Mouse (Mus musculus) myocyte (in vitro differentiated cells): Measurements from ENCODE around the gene Akr1b7. TPM values are rescaled to one million over a fixed set of nuclear protein-coding genes. Genes with fewer than 3 reads are reported as not detected.
A peak's percentile ranks its signal among the peaks of the same experiment; 100 is the strongest.

ENCODE experiments used
- H3K27me3 ChIP-seq: one replicate; pipeline ENCODE4 v1.6.1; 2011; ENCODE audit not compliant: control insufficient read depth, insufficient read depth, insufficient read length
- H3K36me3 ChIP-seq: one replicate; pipeline ENCODE4 v1.6.1; 2011; ENCODE audit not compliant: control insufficient read depth, insufficient read depth
- H3K4me2 ChIP-seq: one replicate; pipeline ENCODE4 v1.6.1; 2011; ENCODE audit warnings: low read depth, control low read depth
- H3K4me3 ChIP-seq: one replicate; pipeline ENCODE4 v1.5.1; 2011; ENCODE audit warnings: mild to moderate bottlenecking, control low read depth, moderate library complexity
- H3K79me2 ChIP-seq: one replicate; pipeline ENCODE4 v1.6.1; 2011; ENCODE audit not compliant: control insufficient read depth, insufficient read depth
- H3ac ChIP-seq: one replicate; pipeline ENCODE4 v1.6.1; 2011; ENCODE audit not compliant: control insufficient read depth, insufficient read length
- CEBPB ChIP-seq: IDR thresholded peaks from 2 replicates; pipeline ENCODE4 v1.6.1; 2011; ENCODE audit warnings: mild to moderate bottlenecking, moderate library complexity; ENCODE audit not compliant: poor library complexity, insufficient read depth, severe bottlenecking
- E2F4 ChIP-seq: IDR thresholded peaks from one replicate; pipeline ENCODE4 v1.6.1; 2011; ENCODE audit warnings: mild to moderate bottlenecking, control low read depth, moderate library complexity; ENCODE audit not compliant: insufficient read depth
- MAX ChIP-seq: IDR thresholded peaks from one replicate; pipeline ENCODE4 v1.6.1; 2011; ENCODE audit warnings: low read depth, mild to moderate bottlenecking, control low read depth
- MYOD1 ChIP-seq, 3 experiments: IDR thresholded peaks; one replicate each; pipeline ENCODE4 v1.6.1; 2011; ENCODE audit warnings: control low read depth in 2 of 3, low read depth in 2 of 3, mild to moderate bottlenecking in 2 of 3, moderate library complexity in 1 of 3; ENCODE audit not compliant: insufficient read length in 2 of 3, control insufficient read depth in 1 of 3
- MYOG ChIP-seq, 3 experiments: IDR thresholded peaks; one replicate each; pipeline ENCODE4 v1.6.1; 2011; ENCODE audit warnings: control low read depth in 2 of 3, low read depth in 2 of 3, mild to moderate bottlenecking in 2 of 3; ENCODE audit not compliant: insufficient read length in 2 of 3, control insufficient read depth in 1 of 3, insufficient read depth in 1 of 3
- POLR2A ChIP-seq: IDR thresholded peaks from one replicate; pipeline ENCODE4 v1.6.1; 2011; ENCODE audit warnings: low read depth, mild to moderate bottlenecking, control low read depth, moderate library complexity; ENCODE audit not compliant: insufficient read length
- POLR2AphosphoS2 ChIP-seq: IDR thresholded peaks from one replicate; pipeline ENCODE4 v1.6.1; 2011; ENCODE audit warnings: low read depth, control low read depth; ENCODE audit not compliant: insufficient read length
- REST ChIP-seq: IDR thresholded peaks from one replicate; pipeline ENCODE4 v1.6.1; 2011; ENCODE audit warnings: mild to moderate bottlenecking, control low read depth, moderate library complexity; ENCODE audit not compliant: insufficient read depth, insufficient read length
- SRF ChIP-seq: IDR thresholded peaks from one replicate; pipeline ENCODE4 v1.6.1; 2011; ENCODE audit warnings: low read depth; ENCODE audit not compliant: control insufficient read depth, insufficient read length
- TCF12 ChIP-seq: IDR thresholded peaks from one replicate; pipeline ENCODE4 v1.6.1; 2011; ENCODE audit warnings: mild to moderate bottlenecking, control low read depth; ENCODE audit not compliant: poor library complexity, insufficient read depth, severe bottlenecking
- TCF3 ChIP-seq: IDR thresholded peaks from one replicate; pipeline ENCODE4 v1.6.1; 2011; ENCODE audit warnings: low read depth, control low read depth; ENCODE audit not compliant: insufficient read length
- USF1 ChIP-seq: IDR thresholded peaks from one replicate; pipeline ENCODE4 v1.6.1; 2011; ENCODE audit warnings: low read depth, mild to moderate bottlenecking, control low read depth, moderate library complexity
- polyA plus RNA-seq: library from polyadenylated mRNA; unstranded; fragments of >200 nt; fragmentation: generic; extraction: Trizol; gene quantifications from one replicate; pipeline ENCODE4 v1.2.1, GENCODE M21; 2012; ENCODE audit warnings: missing spikeins

The Akr1b7 gene
- polyA plus RNA-seq, 1 experiment = 19.4 TPM

GRCm38 (mm10) chr6:34384701-34385370, 27.3 kb upstream of the Akr1b7 start:
- TF ChIP-seq MYOG (IDR thresholded peaks at IDR 0.05; ENCODE audit: control insufficient read depth in 1 of 3, insufficient read depth in 1 of 3, insufficient read length in 2 of 3, low read depth in 2 of 3) (peak in 1 of 3 experiments; percentile 7), POLR2A (no peak)
- Histone ChIP-seq H3K27me3 (no peaks in the 10 kb centered on the region), H3K4me3 (peak overlapping the region; percentile 44), H3K79me2 (peaks cover 9% of the 10 kb centered on the region), H3ac (no peak overlapping the region), H3K36me3 (peaks cover 13% of the 10 kb centered on the region), H3K4me2 (peak overlapping the region; percentile 99)

DNA sequence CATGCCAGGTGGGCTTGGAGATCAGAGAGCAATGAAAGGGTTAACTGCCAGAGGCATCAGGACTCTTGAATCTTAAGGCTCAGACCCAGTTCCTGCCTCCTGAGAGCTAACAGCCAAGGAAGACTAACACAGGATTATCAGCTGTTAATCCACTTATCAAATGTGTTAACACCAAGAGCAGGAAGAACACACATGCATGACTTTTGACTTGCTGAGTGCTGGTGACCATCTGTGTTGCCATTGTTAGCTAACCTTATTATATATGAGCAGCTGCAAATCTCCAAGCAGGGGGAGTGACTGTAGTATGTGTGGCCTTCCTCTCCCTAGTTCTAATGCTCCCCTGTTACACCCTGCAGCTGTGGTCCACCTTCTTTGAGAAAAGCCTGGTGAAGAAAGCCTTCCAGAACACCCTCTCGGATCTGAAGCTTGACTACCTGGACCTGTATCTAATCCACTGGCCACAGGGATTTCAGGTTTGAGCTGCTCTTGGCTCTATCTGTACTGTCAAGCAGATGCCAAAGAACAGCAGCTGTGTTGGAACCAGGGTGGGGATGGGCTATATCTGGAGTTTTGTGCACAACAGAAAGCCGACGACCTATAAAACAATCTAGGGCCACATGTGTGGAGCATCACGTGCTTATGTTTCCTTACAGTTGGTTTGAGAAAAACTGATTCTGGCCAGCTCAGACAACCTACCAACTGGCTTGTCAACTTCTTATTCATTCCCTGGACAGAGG, 23.5 kb upstream of the Akr1b7 start:
- H3K36me3 ChIP-seq = peaks cover 39% of the 10 kb centered on the region
- TF ChIP-seq CEBPB = no peak
- peak; percentile 68 for TF ChIP-seq TCF12
- TF ChIP-seq REST = no peak
- no peak for TF ChIP-seq MAX
- peak; percentile 51 to 77 (median 56) for TF ChIP-seq MYOD1 (IDR thresholded peaks at IDR 0.05; ENCODE audit: control insufficient read depth in 1 of 3, insufficient read length in 2 of 3, low read depth in 2 of 3)
- no peak for TF ChIP-seq POLR2AphosphoS2
- TF ChIP-seq E2F4 = no peak
- no peak for TF ChIP-seq SRF
- TF ChIP-seq POLR2A = no peak
- TF ChIP-seq MYOG (IDR thresholded peaks at IDR 0.05; ENCODE audit: control insufficient read depth in 1 of 3, insufficient read depth in 1 of 3, insufficient read length in 2 of 3, low read depth in 2 of 3) = peak in 2 of 3 experiments; percentile 46 to 57
- TF ChIP-seq USF1 = peak; percentile 52
- peak; percentile 33 for TF ChIP-seq TCF3
- H3ac ChIP-seq = no peak overlapping the region
- H3K79me2 ChIP-seq = peaks cover 9% of the 10 kb centered on the region
- H3K4me2 ChIP-seq = peak overlapping the region; percentile 30
- no peak overlapping the region for H3K4me3 ChIP-seq
- no peaks in the 10 kb centered on the region for H3K27me3 ChIP-seq

GRCm38 (mm10) chr6:34395897-34396296, 16.2 kb upstream of the Akr1b7 start:
- 0 out of 2 replicates have a peak, but pooled peaks have one; percentile 44 for TF ChIP-seq CEBPB
- no peak for TF ChIP-seq E2F4

GRCm38 (mm10) chr6:34398431-34398830, 13.7 kb upstream of the Akr1b7 start:
- peaks cover 42% of the 10 kb centered on the region for H3K36me3 ChIP-seq
- H3K27me3 ChIP-seq = no peaks in the 10 kb centered on the region
- no peaks in the 10 kb centered on the region for H3K79me2 ChIP-seq
- no peak overlapping the region for H3ac ChIP-seq
- no peak overlapping the region for H3K4me3 ChIP-seq
- no peak overlapping the region for H3K4me2 ChIP-seq
- TF ChIP-seq USF1 = no peak
- TF ChIP-seq TCF3 = no peak
- no peak for TF ChIP-seq SRF
- no peak for TF ChIP-seq MAX
- TF ChIP-seq POLR2A = no peak
- TF ChIP-seq CEBPB = no peak
- no peak for TF ChIP-seq REST
- TF ChIP-seq MYOG (IDR thresholded peaks at IDR 0.05; ENCODE audit: control insufficient read depth in 1 of 3, insufficient read depth in 1 of 3, insufficient read length in 2 of 3, low read depth in 2 of 3) = no peak
- no peak for TF ChIP-seq E2F4
- TF ChIP-seq TCF12 = no peak
- no peak for TF ChIP-seq MYOD1 (IDR thresholded peaks at IDR 0.05; ENCODE audit: control insufficient read depth in 1 of 3, insufficient read length in 2 of 3, low read depth in 2 of 3)
- no peak for TF ChIP-seq POLR2AphosphoS2

More at GRCm38 (mm10) chr6:34395897-34396296, 16.2 kb upstream of the Akr1b7 start:
- Histone ChIP-seq H3K27me3 (no peaks in the 10 kb centered on the region), H3ac (no peak overlapping the region), H3K4me3 (no peak overlapping the region), H3K36me3 (peaks cover 56% of the 10 kb centered on the region), H3K4me2 (no peak overlapping the region), H3K79me2 (no peaks in the 10 kb centered on the region)

DNA sequence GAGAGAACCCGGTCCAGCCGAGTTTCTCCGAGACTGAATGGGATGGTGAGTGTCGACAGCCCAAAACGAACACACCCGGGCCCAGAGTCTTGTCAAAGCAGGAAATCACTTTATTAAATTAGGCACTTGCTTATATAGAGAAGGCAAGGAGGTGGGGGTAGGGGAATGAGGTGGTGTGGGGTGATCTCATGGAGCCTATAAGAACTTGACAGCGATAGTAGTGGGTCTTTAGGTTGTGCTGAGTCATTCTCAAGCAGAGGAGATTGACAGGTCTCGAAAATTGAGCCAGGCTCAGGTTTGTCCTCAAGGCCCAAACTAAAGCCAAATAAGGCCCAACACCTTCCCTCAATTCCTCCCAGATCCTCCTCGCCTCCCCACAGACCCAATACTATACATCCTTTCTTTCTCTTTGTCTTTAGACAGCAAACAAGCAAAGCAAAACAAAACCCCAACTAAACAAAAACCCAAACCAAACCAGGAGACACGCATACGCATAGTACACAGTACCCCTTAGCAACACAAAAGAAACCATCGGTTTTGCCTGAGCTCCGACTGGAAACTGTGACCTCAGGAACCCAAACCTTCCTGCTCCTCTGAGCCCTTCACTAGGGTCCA, 12.4 kb upstream of the Akr1b7 start:
- no peak for TF ChIP-seq USF1
- no peak for TF ChIP-seq MAX
- TF ChIP-seq POLR2AphosphoS2 = no peak
- TF ChIP-seq SRF = no peak
- TF ChIP-seq E2F4 = no peak
- no peak for TF ChIP-seq CEBPB
- TF ChIP-seq MYOG (IDR thresholded peaks at IDR 0.05; ENCODE audit: control insufficient read depth in 1 of 3, insufficient read depth in 1 of 3, insufficient read length in 2 of 3, low read depth in 2 of 3) = no peak
- TF ChIP-seq REST = no peak
- TF ChIP-seq TCF12 = no peak
- TF ChIP-seq TCF3 = no peak
- no peak for TF ChIP-seq POLR2A
- no peak for TF ChIP-seq MYOD1 (IDR thresholded peaks at IDR 0.05; ENCODE audit: control insufficient read depth in 1 of 3, insufficient read length in 2 of 3, low read depth in 2 of 3)

More for the DNA sequence above, 12.4 kb upstream of the Akr1b7 start:
- H3ac ChIP-seq = no peak overlapping the region
- H3K79me2 ChIP-seq = no peaks in the 10 kb centered on the region
- peaks cover 29% of the 10 kb centered on the region for H3K36me3 ChIP-seq
- H3K27me3 ChIP-seq = no peaks in the 10 kb centered on the region
- no peak overlapping the region for H3K4me3 ChIP-seq
- H3K4me2 ChIP-seq = no peak overlapping the region
